Mouse (Mus musculus) layer of hippocampus, adult 18-20 months (tissue): ENCODE results near the gene Bmpr2. TPM values are rescaled to one million over a fixed set of nuclear protein-coding genes. Genes with fewer than 3 reads are reported as not detected.

Source experiments
- DNase-seq, 2 experiments: peaks; one replicate each; pipeline ENCODE4 v3.0.0; 2022; ENCODE audit warnings: low spot score in 2 of 2
- total RNA-seq, 2 experiments: library from RNA; stranded (reverse); gene quantifications; 2 replicates each; pipeline ENCODE4 v1.2.3; 2021

Gene Bmpr2
- total RNA-seq, 2 experiments from 2014 or later, result 87.9 to 90.0 TPM

DNA sequence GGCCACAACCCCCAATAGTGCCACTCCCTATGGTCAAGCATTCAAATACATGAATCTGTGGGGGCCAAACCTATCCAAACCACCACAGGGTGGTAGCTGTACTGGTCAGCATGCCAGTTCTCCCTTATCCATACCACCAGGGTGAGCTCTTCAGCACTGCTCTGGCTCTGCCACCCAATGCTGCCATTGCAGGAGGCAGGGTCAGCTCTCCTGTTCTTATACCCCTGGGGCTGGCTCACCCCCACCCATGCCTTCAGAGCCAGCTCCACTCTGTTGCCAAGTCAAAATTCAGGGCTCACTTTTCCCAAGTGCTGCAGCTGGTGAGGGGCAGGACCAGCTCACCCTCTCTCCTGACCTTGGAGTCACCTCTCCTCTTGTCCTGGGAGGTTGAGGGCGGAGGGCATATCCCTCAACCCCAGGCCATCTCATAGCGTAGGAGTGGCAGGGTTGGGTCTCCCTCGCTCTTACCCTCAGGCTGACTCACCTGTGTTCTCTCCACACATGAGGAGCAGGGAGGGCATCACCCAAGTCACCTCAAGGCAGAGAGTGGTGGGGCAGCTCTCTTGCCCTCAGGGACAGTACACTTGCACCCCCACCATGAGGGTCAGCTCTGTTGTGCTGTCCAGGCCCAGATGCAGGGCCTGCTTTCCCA lies 162.9 kb downstream of the Bmpr2 start:
- no peak for DNase-seq

- no peak for DNase-seq
These were observed 164.0 kb downstream of the Bmpr2 start for GRCm38 (mm10) chr1:59927131-59927680.

Other genes starting within 250 kb of the Bmpr2 start
- 10 to 100 TPM; 14.8 to 15.1 TPM for gene Gm973, start 247.1 kb upstream of the Bmpr2 start, total RNA-seq
- gene Sumo1, start 92.6 kb upstream of the Bmpr2 start, total RNA-seq, result 100 to 1,000 TPM; 117 to 119 TPM
- gene Nop58, start 78.4 kb upstream of the Bmpr2 start, total RNA-seq, result 10 to 100 TPM; 53.8 to 57.1 TPM
- 10 to 100 TPM; 57.7 to 58.8 TPM for gene Fam117b, start 149.6 kb downstream of the Bmpr2 start, total RNA-seq